Mouse (Mus musculus) embryonic fibroblast, embryonic 13.5 days (primary cell): ENCODE results near the gene Rps23. TPM values are rescaled to one million over a fixed set of nuclear protein-coding genes. Genes with fewer than 3 reads are reported as not detected.

Experiments
- H3K27ac ChIP-seq: 2 replicates; pipeline ENCODE4 v1.5.1; 2012; ENCODE audit warnings: low read length, control low read depth, inconsistent platforms; ENCODE audit not compliant: insufficient read depth
- H3K4me1 ChIP-seq: 2 replicates; pipeline ENCODE4 v1.6.1; 2011; ENCODE audit warnings: low read length; ENCODE audit not compliant: control insufficient read depth, insufficient read depth
- H3K4me3 ChIP-seq: 2 replicates; pipeline ENCODE4 v1.5.1; 2011; ENCODE audit warnings: mild to moderate bottlenecking, control low read depth, low read length; ENCODE audit not compliant: insufficient read depth
- CTCF ChIP-seq: IDR thresholded peaks from 2 replicates; pipeline ENCODE4 v1.5.1; 2011; ENCODE audit warnings: mild to moderate bottlenecking, control low read depth, low read length, moderate library complexity, borderline replicate concordance; ENCODE audit not compliant: insufficient read depth
- POLR2A ChIP-seq: IDR thresholded peaks from 2 replicates; pipeline ENCODE4 v1.6.1; 2011; ENCODE audit warnings: low read depth, mild to moderate bottlenecking, control low read depth, low read length, moderate library complexity
- polyA plus RNA-seq: library from polyadenylated mRNA; stranded (reverse); fragments of >200 nt; gene quantifications from 2 replicates; pipeline ENCODE4 v1.2.4, GENCODE M21; 2011; ENCODE audit warnings: low read depth; ENCODE audit not compliant: missing spikeins, insufficient read length

Gene Rps23
- 567 and 574 TPM in 2 replicates for polyA plus RNA-seq

DNA sequence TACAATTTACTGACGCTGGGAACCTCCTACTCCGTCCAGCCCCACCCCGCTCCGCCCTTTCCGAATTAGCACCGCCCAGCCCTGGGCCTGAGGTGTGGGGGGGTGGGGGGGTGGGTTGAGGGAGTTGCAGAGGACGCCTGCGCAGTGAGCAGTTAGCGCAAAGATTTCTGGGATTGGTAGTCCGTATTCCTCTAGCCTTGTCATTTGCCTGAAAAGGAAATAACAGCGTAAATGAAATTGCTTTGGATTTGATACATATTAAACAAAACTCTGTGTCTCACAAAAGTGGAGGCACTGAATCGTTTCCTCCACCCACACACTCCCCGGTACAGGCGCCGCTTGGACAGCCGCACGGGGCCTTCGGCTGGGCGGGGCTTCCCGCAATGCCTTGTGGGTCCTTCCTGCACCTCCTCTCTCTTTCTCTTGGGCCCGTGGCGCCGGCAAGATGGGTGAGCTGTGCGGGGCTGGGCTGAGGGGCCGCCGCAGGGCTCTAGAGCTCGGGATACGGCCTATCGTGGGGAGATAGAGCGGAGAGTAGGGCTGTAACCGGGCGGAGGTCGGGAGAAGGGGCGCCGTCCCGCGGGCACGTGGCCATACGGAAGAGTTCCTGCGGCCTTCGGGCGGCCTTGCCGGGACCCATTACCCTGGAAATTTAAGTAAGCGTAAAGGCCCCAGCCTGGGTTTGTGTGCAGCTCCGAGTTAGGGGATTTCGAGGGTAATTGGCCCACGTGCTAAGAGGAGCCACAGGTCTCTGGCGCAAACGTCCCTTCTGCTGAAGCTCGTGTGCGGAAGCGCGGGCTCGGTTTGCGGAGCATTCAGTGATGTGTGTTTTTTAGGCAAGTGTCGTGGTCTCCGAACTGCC is at the start of gene Rps23:
Rps23 (plus strand) TSS at position 208 of the 862 bp plus-strand sequence.
- peak within 1 kb of the TSS; percentile 85 for H3K27ac ChIP-seq
- no peaks in the 10 kb centered on the region for H3K4me1 ChIP-seq
- peak within 1 kb of the TSS; percentile 76 for H3K4me3 ChIP-seq
- TF ChIP-seq CTCF = no peak
- TF ChIP-seq POLR2A = peak; percentile 85

DNA sequence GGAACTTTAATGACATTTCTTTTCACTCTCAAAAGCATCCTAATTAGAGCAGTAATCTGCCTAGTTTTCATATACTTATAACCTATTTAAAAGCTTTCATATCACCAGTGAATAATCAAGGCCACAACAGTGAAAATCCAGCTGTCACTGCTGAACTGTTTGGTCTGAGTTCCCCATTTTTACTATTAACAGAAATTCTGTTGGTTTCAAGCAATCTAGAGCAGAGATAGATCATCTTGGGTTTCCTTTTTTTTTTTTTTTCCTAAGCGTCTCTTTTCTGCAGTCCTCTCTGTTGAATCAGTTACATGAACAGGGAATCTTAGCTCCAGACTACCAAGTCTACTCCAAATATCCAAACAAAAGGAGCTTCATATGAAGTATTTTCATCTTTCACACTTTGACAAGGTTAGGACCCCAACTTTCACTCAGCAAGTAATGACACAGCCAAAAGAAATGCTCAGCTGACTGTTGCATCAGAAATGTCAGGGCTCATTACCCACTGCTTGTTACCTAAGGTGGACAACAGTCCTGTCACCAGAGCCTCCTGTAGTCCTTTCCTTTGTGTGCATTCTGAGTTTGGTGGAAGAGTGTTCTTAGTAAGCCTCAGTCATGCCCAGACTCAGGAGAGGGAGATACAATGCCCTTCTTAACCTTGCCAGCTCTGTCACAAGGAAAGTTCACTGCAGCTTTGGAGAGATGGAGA is 40.9 kb upstream of the Rps23 start:
- Histone ChIP-seq H3K27ac (no peak overlapping the region), H3K4me3 (no peak overlapping the region), H3K4me1 (no peaks in the 10 kb centered on the region)
- TF ChIP-seq POLR2A (no peak), CTCF (no peak)

DNA sequence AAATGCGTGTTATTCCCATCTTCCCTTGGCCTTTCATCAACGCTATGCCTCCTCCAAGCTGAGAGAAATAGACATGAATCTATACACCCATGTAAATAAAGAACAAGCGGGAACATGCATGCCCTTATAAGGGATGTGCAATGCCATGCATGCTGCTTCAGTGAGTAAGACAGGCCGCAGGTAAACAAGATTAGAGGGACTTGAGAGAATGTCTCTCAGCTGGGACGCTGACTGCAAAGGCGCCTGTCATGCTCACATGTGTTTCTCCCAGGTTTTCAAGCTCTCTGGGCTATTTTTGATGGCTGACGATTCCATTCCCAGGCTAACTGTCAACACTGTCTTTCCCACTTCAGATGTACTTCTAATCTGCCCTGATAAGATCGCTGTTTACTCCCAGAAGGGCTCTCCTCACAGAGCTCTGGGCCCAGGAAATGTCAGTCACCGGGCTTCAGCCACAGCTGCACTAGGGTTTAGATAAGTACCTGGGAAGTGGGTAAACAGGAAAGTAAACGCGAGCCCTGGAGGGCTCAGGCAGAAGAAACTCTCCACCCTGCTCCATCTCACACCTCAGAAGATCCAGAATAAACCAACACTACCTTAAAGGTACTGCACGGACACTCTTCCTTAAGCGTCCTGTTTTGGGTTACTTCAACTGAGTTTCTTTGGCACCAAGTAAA is 36.8 kb upstream of the Rps23 start:
- Histone ChIP-seq H3K27ac (no peak overlapping the region), H3K4me1 (no peaks in the 10 kb centered on the region), H3K4me3 (peak overlapping the region; percentile 55; the same call in 1 of the 2 replicates)
- TF ChIP-seq POLR2A (no peak), CTCF (no peak)

DNA sequence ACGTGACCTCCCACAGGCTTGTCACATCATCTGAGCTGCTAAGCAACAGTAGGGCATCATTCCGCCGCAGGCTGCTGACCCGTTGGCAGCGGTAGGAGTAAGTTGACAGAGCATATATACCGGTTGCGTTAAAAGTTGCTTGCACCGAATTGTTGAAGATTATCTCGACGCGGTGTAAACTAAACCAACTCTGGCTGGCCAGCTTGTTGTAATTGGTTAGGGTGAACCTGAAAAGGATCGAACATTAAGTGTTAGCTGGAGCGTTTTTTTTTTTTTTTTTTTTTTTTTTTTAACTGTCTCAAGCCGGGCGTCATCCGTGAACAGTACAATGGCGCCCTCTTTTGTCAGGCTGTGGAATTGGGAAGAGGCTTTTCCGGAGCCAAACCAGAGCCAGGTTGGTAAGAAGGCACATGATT is 36.2 kb upstream of the Rps23 start:
- 0 out of 2 replicates have a peak, but pooled peaks have one; percentile 43 for TF ChIP-seq CTCF
- TF ChIP-seq POLR2A = no peak
- H3K4me3 ChIP-seq = peak overlapping the region; percentile 55
- H3K4me1 ChIP-seq = no peaks in the 10 kb centered on the region
- no peak overlapping the region for H3K27ac ChIP-seq

DNA sequence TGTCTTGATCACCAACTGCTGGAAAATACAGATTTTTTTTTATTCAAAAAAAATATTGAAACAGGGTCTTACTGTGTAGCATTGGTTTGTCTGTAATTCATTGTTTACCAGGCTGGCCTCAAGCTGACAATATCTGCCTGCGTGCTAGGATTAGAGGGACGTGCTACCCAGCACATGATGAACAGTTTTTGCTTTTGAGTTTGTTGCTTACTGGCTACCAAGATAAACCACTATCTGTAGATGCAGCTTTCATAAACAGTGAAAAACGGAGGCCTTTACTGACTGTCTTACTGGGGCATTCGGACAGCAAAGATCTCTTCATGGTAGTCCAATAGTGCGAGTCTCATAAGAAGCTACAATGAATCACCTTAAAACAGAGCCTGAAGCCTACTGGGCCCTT is 32.6 kb upstream of the Rps23 start:
- TF ChIP-seq POLR2A = no peak
- no peak for TF ChIP-seq CTCF
- H3K4me1 ChIP-seq = no peaks in the 10 kb centered on the region
- no peak overlapping the region for H3K27ac ChIP-seq
- H3K4me3 ChIP-seq = no peak overlapping the region

DNA sequence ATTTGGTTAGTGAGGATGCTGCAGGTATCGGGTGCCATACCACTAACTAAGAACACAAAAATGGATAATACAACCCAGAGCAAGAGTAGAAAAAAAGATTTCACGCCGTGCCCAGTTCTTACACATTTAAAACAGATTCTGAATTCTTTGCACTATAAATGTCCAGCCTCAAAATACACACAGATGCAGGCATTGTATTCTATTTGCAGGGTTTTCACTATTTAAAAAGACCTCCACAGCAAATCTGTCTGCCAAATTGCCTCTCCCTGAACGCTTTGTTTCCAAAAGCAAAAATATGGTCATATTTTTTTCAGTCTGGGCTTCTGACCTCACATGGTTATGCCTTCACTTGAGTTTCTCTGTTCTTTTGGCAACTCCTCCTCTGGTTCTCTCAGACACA is 27.9 kb upstream of the Rps23 start:
- Histone ChIP-seq H3K4me1 (peaks cover 3% of the 10 kb centered on the region; the same call in 1 of the 2 replicates), H3K4me3 (no peak overlapping the region), H3K27ac (no peak overlapping the region)
- TF ChIP-seq CTCF (no peak), POLR2A (no peak)

DNA sequence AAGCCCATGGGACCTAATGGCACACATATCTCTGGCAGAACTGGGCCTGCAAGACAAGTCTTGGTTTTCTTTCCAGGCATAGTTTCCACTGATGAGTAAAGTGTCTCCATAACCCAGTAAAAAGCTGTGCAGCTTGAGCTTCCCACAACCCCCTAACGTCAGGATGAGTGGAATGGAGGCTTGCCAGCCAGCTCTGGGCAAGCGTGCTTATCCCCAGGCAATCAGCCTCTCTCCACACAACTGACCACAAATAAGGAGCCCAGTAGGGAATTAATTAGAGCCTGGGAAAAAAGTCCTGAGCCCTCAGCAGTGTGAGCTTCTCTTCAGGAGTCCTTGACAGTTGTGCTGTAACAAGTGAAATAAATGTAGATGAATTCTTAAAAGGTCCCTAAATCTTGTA is 26.7 kb upstream of the Rps23 start:
- no peak overlapping the region for H3K27ac ChIP-seq
- H3K4me1 ChIP-seq = peaks cover 3% of the 10 kb centered on the region; the same call in 1 of the 2 replicates
- TF ChIP-seq CTCF (no peak), POLR2A (no peak)
- H3K4me3 ChIP-seq = no peak overlapping the region

DNA sequence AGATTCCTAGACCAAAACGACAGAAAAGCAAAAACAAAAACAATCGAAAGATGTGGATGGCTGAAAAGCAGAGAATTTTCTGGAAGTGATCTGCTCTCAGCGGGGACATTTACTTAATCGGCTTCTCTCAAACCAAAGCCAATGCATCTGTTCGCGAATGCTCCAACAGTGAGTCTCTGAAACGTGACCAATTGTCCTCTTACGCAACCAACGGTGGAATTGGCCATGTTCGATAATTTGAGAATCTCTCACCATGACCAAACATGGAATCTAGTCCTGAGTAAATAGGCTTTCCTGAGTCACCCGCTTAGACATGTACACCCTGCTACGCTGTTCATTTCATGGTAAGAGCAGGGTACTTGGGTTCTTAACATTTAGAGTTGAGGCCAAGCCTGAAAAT is 25.9 kb upstream of the Rps23 start:
- Histone ChIP-seq H3K4me1 (peaks cover 3% of the 10 kb centered on the region; the same call in 1 of the 2 replicates), H3K4me3 (no peak overlapping the region), H3K27ac (no peak overlapping the region)
- TF ChIP-seq POLR2A = no peak
- no peak for TF ChIP-seq CTCF

DNA sequence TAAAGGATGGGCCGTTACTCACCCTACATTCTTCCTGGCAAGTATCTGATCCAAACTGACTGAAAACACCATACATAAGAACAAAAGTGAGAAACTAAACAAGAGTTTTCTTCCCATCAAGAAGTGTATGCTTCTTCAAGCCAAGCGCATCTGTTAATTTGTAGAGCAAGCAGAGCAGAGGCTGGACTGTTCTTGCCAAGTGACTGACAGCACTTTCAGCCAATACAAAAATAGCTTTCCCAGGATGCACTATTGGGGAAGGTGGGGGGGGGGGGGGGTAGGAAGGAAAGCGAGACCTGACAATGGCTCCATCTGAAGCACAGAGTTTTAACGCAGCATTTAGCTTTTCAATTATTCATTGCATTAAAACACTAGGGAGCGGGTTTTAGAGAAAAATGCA is 17.6 kb upstream of the Rps23 start, which contains the start of gene Atp6ap1l:
Atp6ap1l (minus strand) TSS at position 180 of the 400 bp plus-strand sequence.
- H3K27ac ChIP-seq = no peak within 1 kb of the TSS
- H3K4me1 ChIP-seq = no peaks in the 10 kb centered on the region
- no peak within 1 kb of the TSS for H3K4me3 ChIP-seq
- TF ChIP-seq POLR2A (no peak), CTCF (no peak)
